Mouse (Mus musculus): ENCODE results near the gene Vmp1. TPM values are rescaled to one million over a fixed set of nuclear protein-coding genes. Genes with fewer than 3 reads are reported as not detected.
A peak's percentile ranks its signal among the peaks of the same experiment; 100 is the strongest.

The Vmp1 gene
- polyA plus RNA-seq, 1 experiment from 2014 or later: 162 TPM

DNA sequence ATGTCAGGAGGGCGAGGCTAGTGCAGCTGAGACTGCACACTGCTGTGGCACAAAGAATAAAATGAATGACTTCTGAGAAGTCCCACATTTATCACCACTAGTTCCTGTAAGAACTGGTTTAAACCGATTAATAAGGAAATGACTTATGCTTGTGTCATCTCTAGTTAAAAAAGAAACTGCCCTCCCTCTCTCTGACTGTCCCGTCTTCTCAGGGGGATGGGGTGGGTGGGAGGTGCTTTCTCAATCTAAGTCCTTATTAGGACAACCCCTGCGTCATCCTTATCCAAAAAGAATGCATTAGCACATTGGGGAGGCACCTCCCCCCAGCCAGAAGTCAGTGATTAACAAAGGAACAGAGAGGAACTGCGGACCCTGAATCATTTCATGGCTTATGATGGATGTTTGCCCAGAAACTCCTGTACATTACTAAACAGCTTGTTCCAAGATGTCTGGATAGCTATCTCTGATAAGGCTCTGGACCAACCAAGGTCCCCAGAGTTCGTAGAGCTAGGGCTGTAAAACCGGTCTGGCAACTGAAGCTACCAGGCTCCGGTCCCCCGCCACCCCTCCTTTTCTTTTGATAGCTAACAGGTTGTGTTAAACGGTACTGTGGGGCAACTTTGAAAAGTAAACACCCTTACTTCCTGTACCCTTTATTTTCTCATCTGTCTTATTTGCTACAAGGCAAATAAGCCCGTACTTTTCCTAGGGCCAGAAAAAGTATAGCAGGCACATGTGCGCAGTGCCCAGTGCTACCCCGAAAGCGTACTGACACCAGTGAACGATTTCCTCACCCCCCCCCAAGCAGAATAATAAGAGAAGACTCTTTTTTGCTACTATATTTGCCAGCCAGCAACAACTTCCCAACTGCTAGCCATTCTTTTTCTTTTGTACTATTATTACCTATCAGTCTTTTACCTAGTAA lies 96.5 kb downstream of the Vmp1 start:
- DNase-seq (ENCODE audit: low spot score) (peak; percentile 92), ATAC-seq (ENCODE audit: low FRiP score, low TSS enrichment) (peak; percentile 92)
- Histone ChIP-seq H3K27ac (replicated peaks) (peak overlapping the region; percentile 99), H3K36me3 (ENCODE audit: control insufficient read depth, insufficient read depth, low read length) (no peaks in the 10 kb centered on the region), H3K4me1 (replicated peaks; ENCODE audit: control insufficient read depth, insufficient read depth) (no peaks in the 10 kb centered on the region), H3K9ac (ENCODE audit: low read length) (peak overlapping the region; percentile 98), H3K4me3 (ENCODE audit: low read depth, low read length) (peak overlapping the region; percentile 80), H3K4me2 (replicated peaks; ENCODE audit: low read depth) (peak overlapping the region; percentile 66), H3K9me3 (ENCODE audit: control insufficient read depth, low read length) (no peaks in the 10 kb centered on the region), H3K27me3 (ENCODE audit: control insufficient read depth, insufficient read depth, low read length) (no peaks in the 10 kb centered on the region)
- TF ChIP-seq CTCF (IDR thresholded peaks at IDR 0.05; ENCODE audit: low read depth) (no peak), EP300 (optimal IDR thresholded peaks at IDR 0.05) (peak; percentile 94)
- WGBS: 3% methylated on average over 15 of the region's 15 CpGs

DNA sequence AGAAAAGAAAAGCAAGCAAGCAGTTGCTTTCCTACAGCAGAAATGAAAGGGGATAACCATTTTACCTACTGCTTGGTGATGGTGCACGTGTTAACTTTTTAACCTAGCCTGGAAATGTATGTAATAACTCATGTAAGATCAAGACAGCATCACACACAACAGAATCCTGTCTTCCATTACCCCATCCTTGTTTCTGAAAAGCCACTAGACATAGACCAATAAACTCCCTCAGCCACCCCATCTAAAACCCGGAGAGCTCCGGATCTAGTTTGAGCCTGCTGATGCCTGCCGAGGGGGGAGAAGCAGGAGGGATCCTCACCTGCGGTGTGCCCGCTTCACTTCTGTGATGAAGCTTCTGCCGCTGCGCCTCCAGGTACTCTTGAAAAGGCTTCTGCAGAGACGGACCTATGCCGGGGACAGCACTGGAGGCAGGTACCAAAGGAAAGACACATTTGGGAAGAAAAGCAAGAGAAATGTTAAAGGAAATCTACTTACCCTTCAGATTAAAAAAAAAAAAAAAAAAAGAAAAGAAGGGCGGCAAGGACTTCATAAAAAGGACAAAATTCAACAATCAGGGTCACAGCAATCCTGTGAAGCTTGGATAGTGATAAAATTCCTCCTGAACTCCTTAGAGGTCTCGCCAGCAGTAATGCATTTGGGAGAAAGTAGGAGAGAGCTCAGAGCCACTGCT lies 97.3 kb downstream of the Vmp1 start:
- H3K27me3 ChIP-seq (ENCODE audit: control insufficient read depth, insufficient read depth, low read length): no peaks in the 10 kb centered on the region
- DNase-seq (ENCODE audit: low spot score) (peak; percentile 64), ATAC-seq (ENCODE audit: low FRiP score, low TSS enrichment) (no peak)
- 0 out of 2 replicates have a peak, but pooled peaks cover 2% of the 10 kb centered on the region for H3K4me1 ChIP-seq (replicated peaks; ENCODE audit: control insufficient read depth, insufficient read depth)
- H3K4me2 ChIP-seq (replicated peaks; ENCODE audit: low read depth): peak overlapping the region; percentile 66
- peak overlapping the region; percentile 99 for H3K27ac ChIP-seq (replicated peaks)
- H3K9ac ChIP-seq (ENCODE audit: low read length): peak overlapping the region; percentile 98
- TF ChIP-seq CTCF (IDR thresholded peaks at IDR 0.05; ENCODE audit: low read depth) (no peak), EP300 (optimal IDR thresholded peaks at IDR 0.05) (no peak)
- peak overlapping the region; percentile 80 for H3K4me3 ChIP-seq (ENCODE audit: low read depth, low read length)
- WGBS: 4% methylated on average over 12 of the region's 12 CpGs
- H3K9me3 ChIP-seq (ENCODE audit: control insufficient read depth, low read length): no peaks in the 10 kb centered on the region
- no peaks in the 10 kb centered on the region for H3K36me3 ChIP-seq (ENCODE audit: control insufficient read depth, insufficient read depth, low read length)

DNA sequence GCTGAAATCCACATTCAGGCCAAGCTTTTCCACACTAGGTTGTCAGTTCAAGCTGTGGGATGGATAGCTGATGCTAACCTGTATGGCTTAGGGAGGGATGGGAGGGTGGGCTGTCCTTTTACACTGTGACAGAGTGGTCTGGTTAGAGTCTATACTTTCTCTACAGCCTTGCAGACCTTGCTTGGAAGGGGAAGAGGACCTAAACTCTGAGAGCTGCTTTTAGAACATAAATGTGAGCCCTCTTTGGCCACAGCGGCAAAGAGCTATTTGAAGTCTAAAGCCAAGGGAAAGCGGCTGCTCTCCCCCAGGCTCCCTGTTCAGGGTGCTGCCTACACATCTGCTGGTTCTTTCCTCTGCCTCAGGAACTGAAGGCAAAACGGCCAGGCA lies 98.0 kb downstream of the Vmp1 start:
- Histone ChIP-seq H3K4me2 (replicated peaks; ENCODE audit: low read depth) (peak overlapping the region; percentile 66), H3K9ac (ENCODE audit: low read length) (peak overlapping the region; percentile 98), H3K27ac (replicated peaks) (peak overlapping the region; percentile 99), H3K36me3 (ENCODE audit: control insufficient read depth, insufficient read depth, low read length) (no peaks in the 10 kb centered on the region), H3K4me3 (ENCODE audit: low read depth, low read length) (peak overlapping the region; percentile 80), H3K9me3 (ENCODE audit: control insufficient read depth, low read length) (no peaks in the 10 kb centered on the region), H3K4me1 (replicated peaks; ENCODE audit: control insufficient read depth, insufficient read depth) (peaks cover 2% of the 10 kb centered on the region; the same call in 1 of the 2 replicates), H3K27me3 (ENCODE audit: control insufficient read depth, insufficient read depth, low read length) (no peaks in the 10 kb centered on the region)
- 12% methylated on average over 3 of the region's 3 CpGs for WGBS
- TF ChIP-seq EP300 (optimal IDR thresholded peaks at IDR 0.05) (no peak), CTCF (IDR thresholded peaks at IDR 0.05; ENCODE audit: low read depth) (no peak)
- DNase-seq (ENCODE audit: low spot score): no peak
- no peak for ATAC-seq (ENCODE audit: low FRiP score, low TSS enrichment)

DNA sequence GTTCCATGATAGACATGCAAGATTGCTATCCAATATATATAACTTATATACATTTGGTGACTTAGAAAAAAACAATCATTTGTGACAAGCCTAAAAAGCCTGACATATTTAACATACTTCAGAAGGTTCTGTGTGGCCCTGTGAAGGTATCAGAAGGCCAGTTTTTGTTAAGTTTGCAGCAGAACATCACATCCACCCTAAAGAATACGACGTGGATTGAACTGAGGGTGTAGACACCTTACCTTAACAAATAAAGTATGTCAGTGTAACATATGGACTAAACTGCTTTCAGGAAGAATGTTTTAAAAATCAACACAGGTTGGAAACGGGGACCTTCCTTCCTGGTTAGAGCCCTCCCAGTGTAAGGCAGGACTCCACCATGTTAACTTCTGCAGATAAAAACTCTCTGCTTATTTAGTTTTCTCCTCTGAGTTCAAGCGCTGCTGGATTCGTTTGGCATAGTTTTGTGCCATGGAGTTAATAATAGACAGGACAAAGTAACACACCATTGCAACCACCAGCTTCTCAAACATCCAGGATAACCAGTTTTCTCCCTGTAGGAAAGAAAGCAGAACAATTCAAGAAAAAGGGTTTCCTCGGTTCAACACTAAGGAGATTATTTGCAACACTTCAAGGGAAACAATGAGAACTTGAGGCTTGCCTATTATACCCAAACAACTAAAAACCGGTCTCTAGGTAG lies 98.6 kb downstream of the Vmp1 start:
- Histone ChIP-seq H3K27ac (replicated peaks) (peak overlapping the region; percentile 99), H3K4me3 (ENCODE audit: low read depth, low read length) (peak overlapping the region; percentile 80), H3K4me2 (replicated peaks; ENCODE audit: low read depth) (peak overlapping the region; percentile 66), H3K4me1 (replicated peaks; ENCODE audit: control insufficient read depth, insufficient read depth) (peaks cover 2% of the 10 kb centered on the region; the same call in 1 of the 2 replicates), H3K36me3 (ENCODE audit: control insufficient read depth, insufficient read depth, low read length) (no peaks in the 10 kb centered on the region), H3K9ac (ENCODE audit: low read length) (peak overlapping the region; percentile 98), H3K9me3 (ENCODE audit: control insufficient read depth, low read length) (no peaks in the 10 kb centered on the region), H3K27me3 (ENCODE audit: control insufficient read depth, insufficient read depth, low read length) (no peaks in the 10 kb centered on the region)
- no peak for ATAC-seq (ENCODE audit: low FRiP score, low TSS enrichment)
- TF ChIP-seq EP300 (optimal IDR thresholded peaks at IDR 0.05) (no peak), CTCF (IDR thresholded peaks at IDR 0.05; ENCODE audit: low read depth) (no peak)
- DNase-seq (ENCODE audit: low spot score): no peak
- 32% methylated on average over 7 of the region's 7 CpGs for WGBS

DNA sequence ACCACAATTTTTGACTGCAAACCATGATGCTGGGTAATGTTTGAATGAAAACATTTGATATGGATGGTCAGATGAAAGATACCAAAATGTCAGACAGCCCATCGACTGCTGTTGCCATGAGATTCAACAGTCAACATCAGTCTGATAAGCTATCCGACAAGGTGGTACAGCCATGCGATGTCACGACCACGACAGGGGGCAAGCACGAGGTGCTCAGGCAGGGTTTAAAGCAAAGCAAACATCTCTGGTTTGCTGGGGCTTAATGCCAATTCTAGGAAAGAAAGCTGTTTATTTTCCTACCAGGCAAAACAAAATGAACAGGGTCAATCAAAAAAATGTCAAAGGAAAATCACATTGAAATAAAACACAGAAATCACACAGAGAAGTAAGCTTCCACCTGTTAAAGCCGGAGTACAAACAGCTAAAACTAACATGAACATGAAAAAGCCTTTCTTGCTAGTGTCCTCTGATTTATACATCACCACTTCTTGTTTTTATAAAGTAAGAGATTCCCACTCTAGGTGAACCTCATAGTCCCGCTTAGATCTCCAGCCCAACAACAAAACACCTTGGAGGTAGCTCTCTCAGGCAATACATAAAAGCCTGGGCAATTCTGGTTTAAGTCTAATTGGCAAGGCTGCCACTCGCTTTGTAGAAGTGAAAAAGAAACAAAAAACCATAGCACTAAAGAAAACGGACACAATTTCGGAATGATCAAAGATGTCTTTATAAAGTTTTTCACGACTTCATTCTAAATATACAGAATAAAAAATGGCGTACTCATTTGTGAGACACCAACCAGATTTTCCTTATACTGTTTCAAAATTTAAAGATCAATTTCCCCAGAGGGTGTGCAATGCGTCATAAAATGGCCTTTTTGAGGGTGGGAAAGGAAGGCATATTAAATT lies 99.4 kb downstream of the Vmp1 start:
- Histone ChIP-seq H3K4me1 (replicated peaks; ENCODE audit: control insufficient read depth, insufficient read depth) (peaks cover 8% of the 10 kb centered on the region), H3K27ac (replicated peaks) (peak overlapping the region; percentile 99), H3K9ac (ENCODE audit: low read length) (peak overlapping the region; percentile 98)

More for the DNA sequence above, 99.4 kb downstream of the Vmp1 start:
- Histone ChIP-seq H3K36me3 (ENCODE audit: control insufficient read depth, insufficient read depth, low read length) (no peaks in the 10 kb centered on the region), H3K9me3 (ENCODE audit: control insufficient read depth, low read length) (no peaks in the 10 kb centered on the region), H3K27me3 (ENCODE audit: control insufficient read depth, insufficient read depth, low read length) (no peaks in the 10 kb centered on the region), H3K4me3 (ENCODE audit: low read depth, low read length) (peak overlapping the region; percentile 80), H3K4me2 (replicated peaks; ENCODE audit: low read depth) (peak overlapping the region; percentile 66)
- whole genome bisulfite sequencing: 62% methylated on average over 14 of the region's 14 CpGs
- TF ChIP-seq CTCF (IDR thresholded peaks at IDR 0.05; ENCODE audit: low read depth) (no peak), EP300 (optimal IDR thresholded peaks at IDR 0.05) (no peak)
- ATAC-seq (ENCODE audit: low FRiP score, low TSS enrichment) (no peak), DNase-seq (ENCODE audit: low spot score) (no peak)

Data from stomach, postnatal 0 days (tissue).